Mouse (Mus musculus): ENCODE measurements around the gene Hsf5.

The Hsf5 gene

GRCm38 (mm10) chr11:87615952-87616351 lies 1.0 kb upstream of the Hsf5 start:
- in situ Hi-C loops (cut with MboI; ENCODE audit: low pct_unique_long_range_greater_than_20kb in 1 of 2, low sequenced_read_pairs in 2 of 2, unreplicated experiment in 1 of 2), result no loop called here

- in situ Hi-C loops (cut with MboI; ENCODE audit: low pct_unique_long_range_greater_than_20kb in 1 of 2, low sequenced_read_pairs in 2 of 2, unreplicated experiment in 1 of 2), result no loop called here
Measured at GRCm38 (mm10) chr11:87617606-87618005, 642 bp downstream of the Hsf5 start.

GRCm38 (mm10) chr11:87623160-87623559 lies 6.2 kb downstream of the Hsf5 start:
- in situ Hi-C loops (cut with MboI; ENCODE audit: low pct_unique_long_range_greater_than_20kb in 1 of 2, low sequenced_read_pairs in 2 of 2, unreplicated experiment in 1 of 2), result no loop called here

DNA sequence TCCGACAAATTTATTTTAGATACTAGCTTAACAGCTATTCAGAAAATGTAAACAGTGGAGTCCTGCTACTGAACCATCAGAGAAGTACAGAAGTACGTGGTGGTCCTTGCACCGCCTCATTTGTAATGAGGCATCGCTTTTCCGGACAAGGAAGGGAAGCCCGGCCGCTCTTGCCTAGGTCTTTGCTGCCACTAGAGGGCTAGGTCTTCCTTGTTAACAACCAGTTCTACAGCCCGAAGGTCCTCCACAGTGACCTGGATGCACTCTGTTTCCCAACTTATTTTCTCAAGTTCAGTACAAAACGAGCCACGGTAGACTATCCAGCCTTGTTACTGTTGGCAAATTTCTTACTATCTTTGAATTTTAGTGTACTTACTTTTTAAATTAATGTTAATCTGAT lies 12.9 kb downstream of the Hsf5 start:
- in situ Hi-C loops (cut with MboI; ENCODE audit: low pct_unique_long_range_greater_than_20kb in 1 of 2, low sequenced_read_pairs in 2 of 2, unreplicated experiment in 1 of 2), result no loop called here

DNA sequence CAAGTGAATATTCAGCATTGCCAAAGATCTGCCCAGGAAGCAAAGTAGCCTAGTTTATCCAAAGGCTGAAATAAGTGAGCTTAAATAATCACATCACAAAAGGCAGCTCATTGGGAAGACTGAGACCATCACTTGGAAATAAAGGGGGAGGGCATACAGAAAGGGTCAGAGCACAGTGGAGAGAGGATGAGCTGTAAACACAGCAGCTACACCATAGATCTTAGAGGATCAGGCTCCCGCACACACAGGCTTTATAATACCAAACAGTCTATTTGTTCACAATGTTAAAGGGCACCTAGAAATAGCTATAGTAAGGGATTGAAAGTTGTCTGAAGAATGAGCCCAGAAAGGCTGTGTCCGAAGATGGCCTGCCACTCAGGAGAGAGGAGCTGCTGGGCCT lies 21.8 kb downstream of the Hsf5 start:
- in situ Hi-C loops (cut with MboI; ENCODE audit: low pct_unique_long_range_greater_than_20kb in 1 of 2, low sequenced_read_pairs in 2 of 2, unreplicated experiment in 1 of 2), result no loop called here

DNA sequence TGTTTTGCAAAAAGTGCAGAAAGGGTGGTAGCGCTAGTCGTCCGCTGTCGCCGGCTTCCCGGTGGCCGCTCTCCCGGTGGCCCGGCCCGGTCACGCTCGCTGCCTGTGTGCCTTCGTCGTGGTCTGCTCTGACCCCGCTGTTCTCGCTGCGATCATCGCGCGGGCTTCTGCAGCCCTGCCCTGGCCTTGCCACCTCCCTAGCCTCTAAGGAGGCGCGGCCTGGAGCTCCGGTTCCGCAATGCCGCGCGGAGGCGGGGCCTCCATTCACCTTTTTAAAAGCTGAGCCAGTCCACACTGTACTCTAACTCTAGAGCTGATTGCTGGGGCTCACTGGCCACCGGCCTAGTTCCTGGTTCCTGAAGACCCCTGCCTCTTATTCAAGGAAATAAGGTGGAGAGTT lies 22.2 kb downstream of the Hsf5 start:
- in situ Hi-C loops (cut with MboI; ENCODE audit: low pct_unique_long_range_greater_than_20kb in 1 of 2, low sequenced_read_pairs in 2 of 2, unreplicated experiment in 1 of 2), result no loop called here

DNA sequence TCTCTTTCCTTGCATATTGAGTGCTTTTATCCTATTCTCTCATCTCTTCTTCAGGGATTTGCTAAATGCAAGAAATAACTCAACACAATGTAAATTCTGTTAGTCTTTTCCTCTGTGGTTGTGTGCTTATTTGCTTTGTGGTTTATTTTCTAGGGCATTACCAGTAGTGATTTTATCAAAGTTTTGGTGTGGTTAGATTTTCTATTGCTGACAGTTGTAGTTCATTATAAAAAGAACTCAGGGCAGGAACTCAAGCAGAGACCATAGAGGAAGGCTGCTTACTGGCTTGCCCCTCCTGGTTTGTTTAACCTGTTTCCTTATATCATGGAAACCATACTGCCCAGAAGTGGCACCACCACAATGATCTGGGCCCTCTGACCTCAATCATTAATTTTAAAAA lies 25.9 kb downstream of the Hsf5 start:
- in situ Hi-C loops (cut with MboI; ENCODE audit: low pct_unique_long_range_greater_than_20kb in 1 of 2, low sequenced_read_pairs in 2 of 2, unreplicated experiment in 1 of 2), result no loop called here

DNA sequence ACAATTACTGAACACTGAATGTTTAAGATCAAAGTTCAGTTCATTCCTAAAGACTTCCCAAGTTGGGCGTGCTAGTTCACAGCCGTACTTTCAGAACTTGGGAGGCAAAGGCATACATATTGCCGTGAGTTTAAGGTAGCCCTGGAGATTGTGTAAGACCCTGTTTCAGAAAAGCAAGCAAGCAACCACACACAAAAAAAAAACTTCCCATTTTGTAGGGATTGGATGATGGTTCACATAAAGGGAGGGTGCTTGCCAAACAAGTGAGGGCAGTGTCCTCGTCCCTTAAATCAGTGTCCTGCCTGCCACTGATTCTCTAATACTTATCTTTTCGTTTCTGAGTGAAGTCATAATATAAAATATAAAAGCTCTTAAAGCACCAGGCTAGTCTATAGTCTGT lies 37.7 kb downstream of the Hsf5 start:
- in situ Hi-C loops (cut with MboI; ENCODE audit: low pct_unique_long_range_greater_than_20kb in 1 of 2, low sequenced_read_pairs in 2 of 2, unreplicated experiment in 1 of 2), result no loop called here

DNA sequence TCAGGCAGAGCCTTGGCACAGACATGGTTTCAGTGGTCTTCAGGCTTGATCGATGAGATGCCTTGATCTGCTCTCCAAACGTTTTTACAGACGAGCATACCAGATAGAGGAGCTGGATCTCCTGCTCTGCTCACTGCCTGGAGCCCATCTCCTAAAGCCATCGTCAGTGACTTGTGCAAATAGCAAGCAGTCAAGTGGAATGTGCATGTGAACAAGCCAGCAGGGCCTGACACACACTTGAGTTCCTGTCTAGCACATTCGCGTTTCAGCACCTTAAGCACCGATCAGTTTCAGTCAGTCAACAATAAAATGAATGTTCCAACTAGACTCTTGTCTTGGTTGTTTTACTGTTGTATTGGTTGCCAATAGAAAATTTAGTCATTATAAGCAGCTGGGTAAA lies 42.3 kb downstream of the Hsf5 start:
- in situ Hi-C loops (cut with MboI; ENCODE audit: low pct_unique_long_range_greater_than_20kb in 1 of 2, low sequenced_read_pairs in 2 of 2, unreplicated experiment in 1 of 2), result no loop called here

DNA sequence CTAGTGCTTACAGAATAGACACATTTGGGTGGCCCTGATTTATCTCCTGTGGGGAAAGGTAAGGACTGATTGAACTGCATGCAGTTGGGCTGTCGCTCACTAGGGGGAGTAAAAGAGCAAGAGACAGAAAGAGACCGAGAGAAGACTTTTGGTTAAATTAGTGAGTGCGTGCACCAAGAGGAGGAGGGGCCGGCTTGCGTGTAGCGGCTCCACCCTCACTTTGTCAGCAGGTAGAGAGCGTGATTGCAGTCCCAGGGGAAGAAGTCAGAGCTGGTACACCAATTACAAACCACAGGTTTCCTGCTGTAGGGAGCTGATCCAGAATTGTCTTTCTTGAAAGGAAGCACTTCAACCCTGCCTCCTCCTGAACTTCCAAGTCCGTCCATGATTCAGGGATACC lies 45.4 kb downstream of the Hsf5 start, which contains the start of gene Rnf43:
Gene Rnf43, plus strand, starts transcription at position 316 of the 400 bp plus-strand sequence.
- in situ Hi-C loops (cut with MboI; ENCODE audit: low pct_unique_long_range_greater_than_20kb in 1 of 2, low sequenced_read_pairs in 2 of 2, unreplicated experiment in 1 of 2), result no loop called here

DNA sequence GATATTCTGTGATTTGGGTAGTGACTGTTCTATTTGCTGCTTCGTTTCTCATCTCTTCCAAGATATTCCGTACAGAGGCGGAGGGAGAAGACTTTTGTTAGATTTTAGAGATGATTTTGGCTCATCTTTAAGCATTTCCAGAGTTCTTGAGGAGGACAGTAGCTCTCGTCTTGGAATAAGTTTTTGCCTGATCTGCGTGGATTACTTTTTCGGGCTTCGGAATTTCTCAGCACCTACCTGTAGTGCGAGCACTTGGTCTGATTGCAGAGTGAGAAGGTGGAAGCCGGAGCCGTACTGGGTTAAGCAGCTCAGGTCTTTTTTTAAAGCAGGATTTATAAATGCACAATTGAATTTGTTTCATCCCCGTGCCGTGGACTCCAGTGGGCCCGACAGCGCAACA lies 45.9 kb downstream of the Hsf5 start:
- in situ Hi-C loops (cut with MboI; ENCODE audit: low pct_unique_long_range_greater_than_20kb in 1 of 2, low sequenced_read_pairs in 2 of 2, unreplicated experiment in 1 of 2), result no loop called here

DNA sequence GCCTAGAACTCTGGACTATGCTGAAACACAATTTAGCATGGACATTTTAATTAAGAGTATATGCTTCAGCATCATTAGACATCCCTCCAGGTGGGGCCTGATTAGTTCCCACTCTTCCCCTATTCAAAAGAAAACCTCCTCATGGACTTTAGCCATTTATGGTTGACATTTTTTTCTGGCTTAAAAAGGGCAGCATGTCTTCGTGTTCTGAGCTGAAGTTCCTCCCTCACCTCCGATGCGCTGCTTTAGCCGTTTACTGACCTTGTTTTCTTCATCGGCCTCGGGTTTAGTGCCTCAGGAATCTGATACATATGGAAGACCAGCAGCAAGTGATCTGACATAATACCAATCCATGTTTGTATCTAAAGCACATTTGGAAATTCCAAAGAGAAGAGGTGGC lies 47.0 kb downstream of the Hsf5 start:
- in situ Hi-C loops (cut with MboI; ENCODE audit: low pct_unique_long_range_greater_than_20kb in 1 of 2, low sequenced_read_pairs in 2 of 2, unreplicated experiment in 1 of 2), result no loop called here

DNA sequence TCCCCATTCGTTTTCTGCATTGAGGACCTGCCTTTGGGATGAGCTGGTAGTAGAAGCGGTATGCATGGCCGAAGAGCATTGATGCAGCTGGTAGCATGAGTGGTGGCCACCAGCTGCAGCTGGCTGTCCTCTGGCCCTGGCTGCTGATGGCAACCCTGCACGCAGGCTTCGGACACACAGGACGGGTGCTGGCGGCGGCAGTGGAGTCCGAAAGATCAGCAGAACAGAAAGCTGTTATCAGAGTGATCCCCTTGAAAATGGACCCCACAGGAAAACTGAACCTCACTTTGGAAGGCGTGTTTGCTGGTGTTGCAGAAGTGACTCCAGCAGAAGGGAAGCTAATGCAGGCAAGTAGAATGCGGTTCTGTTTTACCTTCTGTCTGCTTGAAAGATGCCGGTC lies 47.6 kb downstream of the Hsf5 start:
- in situ Hi-C loops (cut with MboI; ENCODE audit: low pct_unique_long_range_greater_than_20kb in 1 of 2, low sequenced_read_pairs in 2 of 2, unreplicated experiment in 1 of 2), result no loop called here

DNA sequence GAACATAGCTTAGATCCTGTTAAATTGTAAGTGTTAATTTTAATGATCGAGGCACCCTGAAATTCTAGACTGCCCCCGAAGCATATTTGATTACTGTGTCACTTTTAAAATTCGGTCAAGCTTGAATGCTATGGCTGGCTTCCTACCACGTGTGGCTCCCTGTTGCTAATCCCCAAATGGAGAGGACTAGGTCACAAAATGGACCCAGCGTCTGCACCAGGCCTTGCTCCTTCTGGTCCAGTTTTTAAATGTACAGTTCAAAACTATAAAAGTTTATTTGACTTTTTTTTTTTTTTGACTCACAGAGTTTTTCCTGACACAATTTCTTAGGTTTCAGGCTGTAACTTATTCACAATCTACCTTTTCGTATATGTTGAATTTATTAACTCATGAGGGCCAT lies 48.3 kb downstream of the Hsf5 start:
- in situ Hi-C loops (cut with MboI; ENCODE audit: low pct_unique_long_range_greater_than_20kb in 1 of 2, low sequenced_read_pairs in 2 of 2, unreplicated experiment in 1 of 2), result no loop called here

GRCm38 (mm10) chr11:87665658-87666057 lies 48.7 kb downstream of the Hsf5 start:
- in situ Hi-C loops (cut with MboI; ENCODE audit: low pct_unique_long_range_greater_than_20kb in 1 of 2, low sequenced_read_pairs in 2 of 2, unreplicated experiment in 1 of 2), result no loop called here

- in situ Hi-C loops (cut with MboI; ENCODE audit: low pct_unique_long_range_greater_than_20kb in 1 of 2, low sequenced_read_pairs in 2 of 2, unreplicated experiment in 1 of 2), result no loop called here
Measured at GRCm38 (mm10) chr11:87666256-87667035, 49.5 kb downstream of the Hsf5 start.

DNA sequence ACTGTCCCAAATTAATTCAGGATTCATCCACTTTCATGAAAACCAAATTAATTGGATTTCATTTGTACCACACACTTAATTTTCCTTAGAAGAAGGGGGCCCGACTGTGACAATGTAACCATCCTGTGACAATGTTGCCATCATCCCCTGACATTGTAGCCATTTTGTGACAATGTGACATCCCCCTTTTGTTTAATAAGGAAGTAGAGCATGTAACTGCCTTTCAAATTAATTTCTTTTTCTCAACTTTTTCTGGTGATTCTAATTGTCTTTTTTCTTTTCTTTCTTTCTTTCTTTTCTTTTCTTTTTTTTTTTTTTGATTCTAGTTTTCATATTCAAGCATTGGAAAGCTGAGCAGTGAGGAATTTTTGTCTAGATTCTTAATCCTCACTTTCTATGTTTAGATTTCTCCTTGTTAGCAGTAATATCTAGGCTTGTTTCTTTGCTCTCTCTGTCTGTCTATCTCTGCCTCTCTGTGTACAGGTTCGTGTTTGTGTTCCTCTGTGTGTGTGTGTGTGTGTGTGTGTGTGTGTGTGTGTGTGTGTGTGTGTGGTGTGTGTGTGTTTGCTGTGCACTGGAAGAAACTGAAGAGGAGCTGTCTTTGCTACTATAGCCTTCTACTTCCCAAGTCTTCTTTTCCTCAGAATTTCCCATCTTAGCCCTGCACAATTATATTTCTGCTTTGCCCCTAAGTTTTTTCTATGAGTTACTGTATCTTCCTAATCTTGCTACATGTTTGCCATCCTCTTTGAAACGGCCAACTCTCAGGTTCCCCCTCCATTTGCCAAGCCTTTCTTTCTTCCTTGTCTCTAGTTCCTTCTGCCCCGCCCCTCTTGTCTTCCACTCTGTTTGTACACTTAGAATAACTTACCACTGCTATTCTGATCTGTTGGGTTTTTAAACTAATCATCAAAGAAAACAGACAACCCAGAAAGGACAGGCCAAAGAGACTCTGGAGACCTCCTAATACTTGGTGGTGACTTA lies 50.4 kb downstream of the Hsf5 start:
- in situ Hi-C loops (cut with MboI; ENCODE audit: low pct_unique_long_range_greater_than_20kb in 1 of 2, low sequenced_read_pairs in 2 of 2, unreplicated experiment in 1 of 2), result no loop called here

DNA sequence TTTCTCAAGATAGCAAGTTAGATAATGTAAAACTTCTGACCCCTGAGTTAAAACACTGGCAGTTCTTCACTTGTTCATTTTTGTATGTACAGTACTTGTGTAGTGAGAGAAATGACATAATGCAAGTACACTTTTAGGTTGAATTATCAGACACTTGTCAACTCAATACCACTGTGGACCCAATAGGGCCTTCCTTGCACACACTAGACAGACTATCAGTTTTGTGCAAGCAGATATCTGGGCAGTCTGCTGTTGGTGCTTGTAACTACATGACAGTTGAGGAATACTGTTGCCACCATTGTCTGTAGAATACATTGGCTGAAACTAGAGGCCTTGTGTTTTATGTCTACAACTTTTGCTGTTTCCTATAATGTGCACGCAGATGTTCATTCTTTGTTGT lies 56.3 kb downstream of the Hsf5 start:
- in situ Hi-C loops (cut with MboI; ENCODE audit: low pct_unique_long_range_greater_than_20kb in 1 of 2, low sequenced_read_pairs in 2 of 2, unreplicated experiment in 1 of 2), result no loop called here

- in situ Hi-C loops (cut with MboI; ENCODE audit: low pct_unique_long_range_greater_than_20kb in 1 of 2, low sequenced_read_pairs in 2 of 2, unreplicated experiment in 1 of 2), result no loop called here
Measured at GRCm38 (mm10) chr11:87675606-87676005, 58.6 kb downstream of the Hsf5 start.

DNA sequence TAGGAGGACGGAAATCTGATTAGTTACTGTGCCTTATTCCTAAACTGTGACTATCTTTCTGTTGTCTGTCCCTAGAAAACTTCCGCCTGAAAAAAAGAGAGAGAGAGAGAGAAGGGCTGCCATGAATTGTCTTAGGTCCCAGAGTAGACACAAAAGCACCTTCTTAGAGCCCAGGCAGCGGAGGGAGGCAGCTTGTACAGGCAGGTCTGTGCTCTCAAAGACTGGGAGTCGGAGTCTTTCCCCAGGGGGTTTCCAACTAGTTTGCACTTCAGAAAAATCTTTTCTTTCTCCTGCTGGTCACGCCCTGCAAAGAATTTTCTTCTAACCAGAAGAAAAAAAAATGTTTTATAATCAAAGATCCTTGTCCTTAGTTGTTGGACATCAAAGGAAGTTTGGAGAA lies 60.8 kb downstream of the Hsf5 start:
- in situ Hi-C loops (cut with MboI; ENCODE audit: low pct_unique_long_range_greater_than_20kb in 1 of 2, low sequenced_read_pairs in 2 of 2, unreplicated experiment in 1 of 2), result no loop called here
